Mouse (Mus musculus): ENCODE measurements around the gene Krcc1.

DNA sequence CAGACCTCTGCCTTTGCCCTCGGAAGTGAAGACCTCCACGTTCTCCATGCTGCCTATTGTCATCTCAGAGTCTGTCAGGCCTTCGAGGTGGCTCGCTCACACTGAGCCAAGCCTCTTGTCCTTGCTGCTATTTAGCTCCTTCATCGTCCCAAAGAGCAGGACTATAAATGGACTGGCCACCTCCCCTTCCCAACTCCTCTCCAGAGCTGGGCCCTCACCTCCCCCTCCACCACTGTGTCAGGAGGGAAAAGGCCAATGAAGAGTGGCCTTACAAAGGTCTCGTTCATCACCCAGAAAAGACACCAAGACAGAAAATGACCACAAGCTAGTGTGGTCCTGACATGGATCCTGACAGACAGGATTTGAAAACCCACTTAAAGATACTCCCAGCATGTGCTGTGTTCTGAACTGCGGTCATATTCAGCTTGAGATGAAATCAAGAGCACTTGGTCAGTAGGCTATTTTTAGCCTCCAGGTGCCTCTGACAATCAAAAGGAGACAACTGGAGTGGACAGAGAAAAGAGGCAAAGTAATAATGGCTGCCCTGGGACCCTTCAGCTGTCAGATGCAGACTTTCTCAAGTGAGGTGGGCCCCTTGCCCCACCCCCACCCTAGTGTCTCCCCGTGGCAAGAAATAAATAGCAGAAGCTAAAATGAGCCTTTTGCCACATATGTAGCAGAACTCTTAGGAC is 9.2 kb upstream of the Krcc1 start:
- TF ChIP-seq CTCF (IDR thresholded peaks at IDR 0.05; ENCODE audit: low read depth) (no peak), EP300 (IDR thresholded peaks at IDR 0.05; ENCODE audit: low read depth) (0 out of 2 replicates have a peak, but pooled peaks have one; percentile 23)
